ENCODE assay signal across 23 mouse cellular contexts in genomic region chr2:127760429-127761000, GRCm38 (mm10). TPM values are rescaled to one million over a fixed set of nuclear protein-coding genes. Genes with fewer than 3 reads are reported as not detected.
DNase-seq lines count a peak whose midpoint lies in the region.
"Had no signal": no experiment of that assay in that cellular context is flagged by ENCODE, and none has a peak within 500 bp of the region (broad histone marks: within the 10 kb centered on the region; RNA-seq: fewer than 3 reads in every experiment).

No protein-coding gene starts in this region.

- no peak overlapping the region for H3K4me3 ChIP-seq in limb, embryonic 10.5 days
- H3K4me3 ChIP-seq: embryonic facial prominence, embryonic 10.5 days; forebrain, embryonic 10.5 days; hindbrain, embryonic 15.5 days; neural tube, embryonic 13.5 days had no signal

- H3K9me3 ChIP-seq in limb, embryonic 10.5 days (replicated peaks) = no peaks in the 10 kb centered on the region
- H3K9me3 ChIP-seq: embryonic facial prominence, embryonic 10.5 days; forebrain, embryonic 10.5 days; hindbrain, embryonic 15.5 days; neural tube, embryonic 13.5 days had no signal

- peak overlapping the region; percentile 19; the same call in 1 of the 2 replicates for H3K27ac ChIP-seq in limb, embryonic 10.5 days
- H3K27ac ChIP-seq: embryonic facial prominence, embryonic 10.5 days; forebrain, embryonic 10.5 days; hindbrain, embryonic 15.5 days; macrophage; neural tube, embryonic 13.5 days; stomach, postnatal 0 days had no signal

- 79% methylated on average over 10 of the region's 10 CpGs for WGBS in limb, embryonic 10.5 days

- H3K27me3 ChIP-seq in limb, embryonic 10.5 days (ENCODE audit: low read depth, poor library complexity, severe bottlenecking) = no peaks in the 10 kb centered on the region
- H3K27me3 ChIP-seq: hindbrain, embryonic 15.5 days; neural tube, embryonic 13.5 days; Patski had no signal

- peaks cover 78% of the 10 kb centered on the region for H3K36me3 ChIP-seq in limb, embryonic 10.5 days

- DNase-seq in ovary, postnatal 36 days (ENCODE audit: low spot score) = peak; percentile 10
- DNase-seq in ovary, adult 18-20 months (ENCODE audit: low spot score) = no peak
- DNase-seq in MEL-GATA-1-ER (ENCODE audit: extremely low read depth, low read depth) (peak; percentile 12), adipocyte (ENCODE audit: low spot score) (no peak)
- no peak for DNase-seq in limb, embryonic 10.5 days (ENCODE audit: low spot score)
- no peak for DNase-seq in layer of hippocampus, adult 9-11 months
- DNase-seq in retina, embryonic 14.5 days (ENCODE audit: low spot score) = no peak
- DNase-seq: cerebellum, adult 9-11 months; gastrocnemius, postnatal 14 days; heart, adult 11 months; kidney, adult 2 months; kidney, postnatal 10 days; liver, postnatal 0 days; midbrain, embryonic 14.5 days had no signal

- H3K4me1 ChIP-seq in limb, embryonic 10.5 days = no peaks in the 10 kb centered on the region
- H3K4me1 ChIP-seq: forebrain, embryonic 10.5 days had no signal

RNA-seq across cellular contexts. Expression of gene Nphp1, which starts 28.2 kb away (rescaled TPM):
- polyA plus RNA-seq in limb, embryonic 10.5 days (2016; fragmentation: Nextera tagmentation; extraction: Ambion mirVana) = 36.4 and 43.6 TPM in 2 replicates

RNA-seq across cellular contexts. Expression of gene Mall, which starts 30.8 kb away (rescaled TPM):
- polyA plus RNA-seq in limb, embryonic 10.5 days (2016; fragmentation: Nextera tagmentation; extraction: Ambion mirVana) = 1.3 and 1.8 TPM in 2 replicates
- polyA plus RNA-seq: activated CD4-positive, CD25-positive, alpha-beta regulatory T cell, adult 4 months; CD4-positive, CD25-positive, alpha-beta regulatory T cell, adult 4 months; macrophage had no signal

RNA-seq across cellular contexts. Expression of gene Mtln, which starts 31.8 kb away (rescaled TPM):
- 19.0 and 19.9 TPM in 2 replicates for polyA plus RNA-seq in limb, embryonic 10.5 days (2016; fragmentation: Nextera tagmentation; extraction: Ambion mirVana)

Comparison
In these comparisons a context has a peak if more than half of its experiments do, and no peak if none do; other contexts are left out.
1. DNase-seq: peak in ovary, postnatal 36 days (single experiment) and MEL-GATA-1-ER (single experiment); none in ovary, adult 18-20 months (single experiment), limb, embryonic 10.5 days (single experiment), layer of hippocampus, adult 9-11 months (single experiment), adipocyte (single experiment) and retina, embryonic 14.5 days (single experiment).